Mouse (Mus musculus) G1E (cell line): ENCODE measurements around the gene Dop1a.

Experiments used
- CTCF ChIP-seq: IDR thresholded peaks from 2 replicates; pipeline ENCODE4 v1.5.1; 2012; ENCODE audit warnings: low read depth, low read length, inconsistent platforms, mixed read lengths
- POLR2AphosphoS5 ChIP-seq: IDR thresholded peaks from 2 replicates; pipeline ENCODE4 v1.6.1; 2012; ENCODE audit warnings: low read depth, low read length, inconsistent platforms; ENCODE audit not compliant: insufficient replicate concordance

DNA sequence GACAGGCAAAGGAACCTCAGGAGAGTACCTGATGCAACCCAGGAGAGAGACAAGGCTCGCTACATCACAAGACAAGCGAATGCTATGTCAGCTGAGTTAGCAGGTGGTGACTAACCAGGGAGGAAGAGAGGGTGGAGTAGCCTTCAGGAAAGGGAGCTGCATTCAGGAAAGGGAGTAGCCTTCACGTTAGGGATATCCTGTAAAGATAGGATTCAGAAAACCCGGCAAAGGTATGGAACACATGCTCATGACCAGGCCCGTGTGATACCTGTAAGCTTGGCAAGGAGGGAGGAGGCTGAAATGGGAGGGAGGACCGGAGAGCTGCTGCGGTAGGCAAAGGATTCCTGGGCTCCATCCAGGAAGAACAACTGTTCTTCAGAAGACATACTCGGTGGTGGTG is 19.5 kb upstream of the Dop1a start:
- TF ChIP-seq CTCF = no peak
- no peak for TF ChIP-seq POLR2AphosphoS5
